Mouse (Mus musculus) heart, embryonic 11.5 days (tissue): Measurements from ENCODE around the gene 5330417C22Rik. TPM values are rescaled to one million over a fixed set of nuclear protein-coding genes. Genes with fewer than 3 reads are reported as not detected.
"Not testable (repeated sequence)": the region's sequence is repeated elsewhere in the genome, so short reads cannot be mapped to it uniquely, and the experiment has no call there.

ENCODE experiments used
- ATAC-seq: fragments of 200-750 bp; cut with Nextera tagmentation; replicated peaks from 2 replicates; pipeline ENCODE4 v1.8.0; 2017; ENCODE audit warnings: moderate library complexity; ENCODE audit not compliant: insufficient number of reproducible peaks, low FRiP score, low TSS enrichment
- H3K27ac ChIP-seq: fragments of 300-500 bp; sonication (generic); 2 replicates; pipeline ENCODE4 v1.5.1; 2014; ENCODE audit warnings: mild to moderate bottlenecking, low read depth, low read length
- H3K27me3 ChIP-seq: fragments of 300-500 bp; sonication (generic); 2 replicates; pipeline ENCODE4 v1.6.1; 2014; ENCODE audit warnings: mild to moderate bottlenecking, low read length, mixed read lengths; ENCODE audit not compliant: control insufficient read depth, insufficient read depth
- H3K36me3 ChIP-seq: fragments of 300-500 bp; sonication (generic); 2 replicates; pipeline ENCODE4 v1.6.1; 2014; ENCODE audit warnings: mild to moderate bottlenecking, low read length, moderate library complexity, mixed read lengths; ENCODE audit not compliant: control insufficient read depth, insufficient read depth
- H3K4me1 ChIP-seq: fragments of 300-500 bp; sonication (generic); 2 replicates; pipeline ENCODE4 v1.6.1; 2014; ENCODE audit warnings: low read length; ENCODE audit not compliant: control insufficient read depth, insufficient read depth
- H3K4me2 ChIP-seq: fragments of 300-500 bp; sonication (generic); 2 replicates; pipeline ENCODE4 v1.6.1; 2014; ENCODE audit warnings: mild to moderate bottlenecking, moderate library complexity
- H3K4me3 ChIP-seq: fragments of 300-500 bp; sonication (generic); 2 replicates; pipeline ENCODE4 v1.5.1; 2014; ENCODE audit warnings: low read depth, low read length
- H3K9ac ChIP-seq: fragments of 300-500 bp; sonication (generic); 2 replicates; pipeline ENCODE4 v1.6.1; 2014; ENCODE audit warnings: mild to moderate bottlenecking, low read depth, low read length, moderate library complexity
- H3K9me3 ChIP-seq: fragments of 300-500 bp; sonication (generic); replicated peaks from 2 replicates; pipeline ENCODE4 v1.6.1; 2016; ENCODE audit warnings: low read length; ENCODE audit not compliant: control insufficient read depth
- WGBS: fragments of 180-500 bp; shearing (Covaris S2); extraction: QIAGEN DNeasy Blood & Tissue Kit; methylation state at CpG from one replicate; pipeline ENCODE4 v1.1.7; 2014; ENCODE audit not compliant: insufficient replicate concordance; 5-methylcytosine and 5-hydroxymethylcytosine counted together
- polyA plus RNA-seq: library from polyadenylated mRNA; unstranded; fragments of >200 nt; fragmentation: Nextera tagmentation; extraction: Ambion mirVana; gene quantifications from 2 replicates; pipeline ENCODE4 v1.2.1, GENCODE M21; 2014

The 5330417C22Rik gene
- polyA plus RNA-seq, 1 experiment from 2014 or later = 0.59 TPM

DNA sequence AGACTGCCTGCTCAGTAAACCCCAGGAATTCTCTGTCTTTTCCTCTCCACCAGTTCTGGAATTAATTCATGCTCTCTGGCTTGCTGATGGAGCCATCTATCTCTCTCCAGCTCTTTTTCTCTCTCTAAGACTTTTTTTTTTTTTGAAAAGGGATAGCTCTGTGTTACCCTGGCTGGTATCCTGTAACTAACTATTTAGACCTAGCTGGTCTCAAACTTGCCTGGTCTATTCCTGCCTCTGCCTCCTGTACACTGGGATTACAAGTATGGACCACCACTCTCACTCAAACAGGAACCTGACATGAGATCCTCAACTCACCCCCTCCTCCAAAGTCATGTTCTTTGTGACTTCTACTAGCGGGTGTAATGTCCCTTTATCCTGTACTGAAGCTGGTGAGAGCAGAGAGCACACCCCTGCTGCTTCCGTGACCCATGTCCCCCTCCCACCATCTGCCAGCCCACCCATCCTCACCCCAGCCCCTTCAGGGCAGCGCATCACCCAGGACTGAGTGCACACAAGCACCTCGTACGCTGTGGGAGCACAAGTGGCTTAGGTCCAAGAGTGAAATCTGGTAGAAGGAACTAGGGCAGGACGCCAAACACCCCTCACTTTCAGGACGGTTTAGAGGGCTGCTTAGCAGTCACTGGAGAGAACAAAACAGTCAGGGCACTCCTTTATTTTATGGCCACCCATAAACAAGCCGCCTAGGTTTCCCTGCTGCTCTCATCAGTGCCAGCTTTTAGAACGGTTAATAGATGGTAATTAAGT, 25.4 kb downstream of the 5330417C22Rik start:
- Histone ChIP-seq H3K4me3 (no peak overlapping the region), H3K9me3 (no peaks in the 10 kb centered on the region), H3K4me2 (no peak overlapping the region), H3K4me1 (no peaks in the 10 kb centered on the region), H3K27me3 (no peaks in the 10 kb centered on the region), H3K9ac (no peak overlapping the region), H3K36me3 (no peaks in the 10 kb centered on the region), H3K27ac (no peak overlapping the region)
- 44% methylated on average over 9 of the region's 9 CpGs for WGBS
- no peak for ATAC-seq

DNA sequence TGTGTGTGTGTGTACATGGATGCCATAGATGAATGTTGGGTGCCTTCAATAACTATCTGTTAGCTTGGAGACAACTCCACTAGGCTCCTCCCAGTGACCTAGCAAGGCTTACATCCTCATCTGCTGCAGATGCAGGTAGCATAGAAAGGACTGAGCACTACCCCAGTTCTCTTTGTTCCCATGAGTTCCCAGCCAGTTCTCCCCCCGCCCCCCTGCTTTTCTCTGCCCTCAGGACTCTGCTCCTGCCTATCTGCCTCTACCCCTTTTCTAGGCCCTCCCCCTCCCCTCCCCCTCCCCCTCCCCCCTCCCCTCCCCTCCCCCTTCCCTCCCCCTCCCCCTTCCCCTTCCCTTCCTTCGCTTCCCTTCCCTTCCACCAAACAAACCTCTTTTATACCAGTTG, 26.2 kb downstream of the 5330417C22Rik start:
- Histone ChIP-seq H3K9me3 (no peaks in the 10 kb centered on the region), H3K4me3 (no peak overlapping the region), H3K4me1 (no peaks in the 10 kb centered on the region), H3K9ac (no peak overlapping the region), H3K27ac (no peak overlapping the region), H3K27me3 (no peaks in the 10 kb centered on the region), H3K36me3 (no peaks in the 10 kb centered on the region), H3K4me2 (no peak overlapping the region)
- WGBS = 58% methylated on average over 2 of the region's 2 CpGs
- ATAC-seq = no peak

DNA sequence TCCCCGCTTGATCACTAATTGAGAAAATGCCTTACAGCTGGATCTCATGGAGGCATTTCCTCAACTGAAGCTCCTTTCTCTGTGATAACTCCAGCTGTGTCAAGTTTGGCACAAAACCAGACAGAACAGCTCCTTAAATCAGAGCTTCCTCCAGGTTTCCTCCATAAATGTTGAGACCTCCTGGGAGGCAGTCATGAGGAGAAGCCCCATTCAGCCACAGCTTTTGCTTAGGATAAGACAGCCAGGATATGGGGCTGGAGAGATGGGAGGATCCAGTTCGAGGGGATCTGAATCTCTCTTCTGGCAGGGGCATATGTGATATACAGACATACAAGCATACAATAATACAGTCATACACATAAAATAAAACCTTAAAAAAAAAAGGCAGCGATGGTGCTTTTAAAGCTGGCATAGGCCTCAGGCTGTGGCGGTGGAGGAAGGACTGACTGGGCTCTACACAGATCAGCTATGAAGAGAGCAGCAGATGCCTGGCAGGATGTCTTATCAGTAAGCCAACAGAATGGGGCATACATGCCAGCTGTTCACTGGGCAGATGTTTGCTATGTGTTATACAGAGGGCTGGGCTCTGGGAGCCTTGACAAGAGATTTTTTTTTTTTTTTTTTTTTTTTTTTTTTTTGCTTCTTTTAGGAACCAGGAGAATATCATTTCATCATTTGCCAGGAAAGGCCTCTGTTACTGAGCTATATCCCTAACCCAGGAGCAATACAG, 27.4 kb downstream of the 5330417C22Rik start:
- no peaks in the 10 kb centered on the region for H3K27me3 ChIP-seq
- no peaks in the 10 kb centered on the region for H3K4me1 ChIP-seq
- no peaks in the 10 kb centered on the region for H3K9me3 ChIP-seq
- ATAC-seq = no peak
- H3K4me3 ChIP-seq = no peak overlapping the region
- no peak overlapping the region for H3K9ac ChIP-seq
- H3K4me2 ChIP-seq = no peak overlapping the region
- no peaks in the 10 kb centered on the region for H3K36me3 ChIP-seq
- 69% methylated on average over 3 of the region's 4 CpGs for WGBS
- H3K27ac ChIP-seq = no peak overlapping the region

DNA sequence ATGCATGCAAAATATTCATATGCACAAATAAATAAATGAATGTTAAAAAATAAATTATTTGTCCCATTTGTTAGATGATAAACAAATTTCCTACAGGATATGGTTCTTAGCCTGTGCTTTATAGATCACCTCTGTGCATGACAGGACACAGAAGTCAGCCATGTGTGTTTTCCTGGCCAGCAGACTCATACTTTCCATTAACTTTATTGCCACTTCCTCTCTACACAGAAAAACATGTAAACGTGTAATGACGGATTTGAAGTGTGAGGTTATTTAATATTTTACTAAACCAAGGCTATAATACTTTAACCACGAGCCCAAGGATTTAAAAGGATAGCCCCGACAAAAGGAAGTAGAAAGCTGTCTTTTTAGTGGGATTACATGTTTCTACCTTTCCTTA, 32.4 kb downstream of the 5330417C22Rik start:
- no peak overlapping the region for H3K4me2 ChIP-seq
- H3K27me3 ChIP-seq = no peaks in the 10 kb centered on the region
- H3K4me3 ChIP-seq = no peak overlapping the region
- no peaks in the 10 kb centered on the region for H3K36me3 ChIP-seq
- no peak overlapping the region for H3K27ac ChIP-seq
- H3K9me3 ChIP-seq = no peaks in the 10 kb centered on the region
- H3K4me1 ChIP-seq = no peaks in the 10 kb centered on the region
- no peak for ATAC-seq
- WGBS = 74% methylated on average over 4 of the region's 4 CpGs
- H3K9ac ChIP-seq = no peak overlapping the region

DNA sequence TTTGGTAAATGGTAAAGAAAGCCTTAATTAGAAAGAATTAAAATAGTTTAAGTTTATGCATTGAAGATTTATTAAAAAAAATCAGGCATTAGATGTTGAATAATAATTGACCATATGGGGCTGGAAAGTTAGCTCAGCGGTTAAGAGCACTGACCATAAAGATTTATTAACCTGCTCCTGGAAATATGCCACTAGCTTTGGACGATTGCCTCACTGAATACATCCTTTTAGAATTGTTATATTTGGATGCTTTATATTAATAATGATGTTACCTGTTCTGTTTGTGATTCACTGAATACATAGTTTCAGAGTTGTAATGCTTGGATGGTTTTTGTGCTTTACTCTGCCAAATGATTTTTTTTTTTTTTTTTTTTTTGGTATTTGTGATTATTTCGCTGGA, 34.9 kb downstream of the 5330417C22Rik start:
- ATAC-seq, H3K4me3 ChIP-seq, H3K9me3 ChIP-seq, H3K9ac ChIP-seq, H3K36me3 ChIP-seq, H3K27me3 ChIP-seq, H3K4me2 ChIP-seq, H3K4me1 ChIP-seq, H3K27ac ChIP-seq: not testable (repeated sequence)
- WGBS = 82% methylated on average over 3 of the region's 3 CpGs

DNA sequence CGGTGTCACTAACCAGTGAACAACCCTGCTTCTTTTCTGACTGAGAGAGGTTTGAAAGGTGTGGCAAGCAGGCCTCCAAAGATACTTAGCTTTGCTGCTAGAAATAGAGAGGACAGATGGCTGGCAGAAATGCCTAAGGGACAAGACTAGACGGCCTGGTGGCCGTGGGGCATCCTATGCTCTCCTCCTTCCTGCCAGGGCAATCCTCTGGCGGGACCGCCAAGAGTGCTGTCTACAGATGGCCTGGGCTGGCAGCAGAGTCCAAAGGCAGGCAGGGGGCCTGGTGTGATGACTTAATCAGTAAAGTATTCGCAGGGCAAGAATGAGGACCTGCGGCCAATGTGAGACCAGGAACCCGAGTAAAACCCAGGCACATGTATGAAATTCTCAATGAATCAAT, 36.5 kb downstream of the 5330417C22Rik start:
- Histone ChIP-seq H3K27me3 (no peaks in the 10 kb centered on the region), H3K4me3 (no peak overlapping the region), H3K4me2 (no peak overlapping the region), H3K9ac (no peak overlapping the region), H3K9me3 (no peaks in the 10 kb centered on the region), H3K27ac (no peak overlapping the region), H3K4me1 (peaks cover 5% of the 10 kb centered on the region; the same call in 1 of the 2 replicates), H3K36me3 (no peaks in the 10 kb centered on the region)
- 70% methylated on average over 8 of the region's 8 CpGs for WGBS
- no peak for ATAC-seq

DNA sequence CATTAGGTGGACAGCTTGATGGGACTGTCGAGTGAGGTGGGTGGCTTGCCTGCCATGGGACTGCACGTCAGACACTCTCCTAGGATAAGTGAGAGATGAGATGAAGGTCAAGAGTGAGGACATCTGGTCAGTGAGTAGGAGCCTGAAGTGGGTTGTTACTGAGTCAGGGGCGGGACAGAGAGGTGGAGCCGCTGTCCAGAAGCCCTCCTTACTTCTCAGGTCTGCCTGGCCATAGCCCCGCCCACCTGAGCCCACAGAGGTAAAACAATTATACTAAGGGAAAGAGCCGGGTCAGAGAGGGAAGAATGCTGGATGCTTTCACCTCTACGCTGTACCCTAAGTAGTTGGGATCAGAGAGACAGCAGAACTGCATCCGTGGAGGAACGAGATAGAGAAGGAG, 38.7 kb downstream of the 5330417C22Rik start:
- Histone ChIP-seq H3K36me3 (no peaks in the 10 kb centered on the region), H3K27me3 (no peaks in the 10 kb centered on the region), H3K4me1 (peaks cover 5% of the 10 kb centered on the region; the same call in 1 of the 2 replicates), H3K4me2 (no peak overlapping the region; the same call in 1 of the 2 replicates), H3K9me3 (no peaks in the 10 kb centered on the region), H3K27ac (no peak overlapping the region), H3K9ac (no peak overlapping the region; the same call in 1 of the 2 replicates), H3K4me3 (no peak overlapping the region)
- ATAC-seq = no peak
- 29% methylated on average over 9 of the region's 9 CpGs for WGBS

DNA sequence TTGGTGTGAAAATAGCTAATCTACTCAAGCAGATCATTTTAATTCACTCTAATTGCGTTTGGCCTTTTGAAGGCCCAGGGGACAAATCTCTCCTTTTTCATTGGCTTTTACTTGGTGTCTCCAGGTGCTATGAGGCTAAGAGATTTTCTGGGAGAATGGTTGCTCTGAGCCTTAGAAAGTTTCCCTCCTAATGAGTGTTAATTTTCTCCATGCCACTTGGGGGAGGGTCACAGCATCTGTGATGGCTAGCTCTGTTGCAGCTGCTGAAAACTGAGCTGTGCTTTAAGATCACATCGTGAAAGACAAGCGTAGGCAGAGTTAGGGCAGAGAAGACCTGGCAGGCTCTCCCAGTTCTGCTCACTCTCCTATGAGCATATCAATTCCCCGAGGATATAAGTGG, 40.9 kb downstream of the 5330417C22Rik start:
- Histone ChIP-seq H3K27ac (no peak overlapping the region), H3K4me1 (peaks cover 5% of the 10 kb centered on the region; the same call in 1 of the 2 replicates), H3K9ac (no peak overlapping the region), H3K4me3 (no peak overlapping the region), H3K9me3 (no peaks in the 10 kb centered on the region), H3K27me3 (no peaks in the 10 kb centered on the region), H3K4me2 (no peak overlapping the region), H3K36me3 (no peaks in the 10 kb centered on the region)
- ATAC-seq = no peak
- WGBS = 35% methylated on average over 4 of the region's 4 CpGs
